Mouse (Mus musculus): ENCODE data around the gene Slamf9. TPM values are rescaled to one million over a fixed set of nuclear protein-coding genes. Genes with fewer than 3 reads are reported as not detected.

The Slamf9 gene
- polyA plus RNA-seq, 2 experiments, result 0.49 to 0.51 TPM

DNA sequence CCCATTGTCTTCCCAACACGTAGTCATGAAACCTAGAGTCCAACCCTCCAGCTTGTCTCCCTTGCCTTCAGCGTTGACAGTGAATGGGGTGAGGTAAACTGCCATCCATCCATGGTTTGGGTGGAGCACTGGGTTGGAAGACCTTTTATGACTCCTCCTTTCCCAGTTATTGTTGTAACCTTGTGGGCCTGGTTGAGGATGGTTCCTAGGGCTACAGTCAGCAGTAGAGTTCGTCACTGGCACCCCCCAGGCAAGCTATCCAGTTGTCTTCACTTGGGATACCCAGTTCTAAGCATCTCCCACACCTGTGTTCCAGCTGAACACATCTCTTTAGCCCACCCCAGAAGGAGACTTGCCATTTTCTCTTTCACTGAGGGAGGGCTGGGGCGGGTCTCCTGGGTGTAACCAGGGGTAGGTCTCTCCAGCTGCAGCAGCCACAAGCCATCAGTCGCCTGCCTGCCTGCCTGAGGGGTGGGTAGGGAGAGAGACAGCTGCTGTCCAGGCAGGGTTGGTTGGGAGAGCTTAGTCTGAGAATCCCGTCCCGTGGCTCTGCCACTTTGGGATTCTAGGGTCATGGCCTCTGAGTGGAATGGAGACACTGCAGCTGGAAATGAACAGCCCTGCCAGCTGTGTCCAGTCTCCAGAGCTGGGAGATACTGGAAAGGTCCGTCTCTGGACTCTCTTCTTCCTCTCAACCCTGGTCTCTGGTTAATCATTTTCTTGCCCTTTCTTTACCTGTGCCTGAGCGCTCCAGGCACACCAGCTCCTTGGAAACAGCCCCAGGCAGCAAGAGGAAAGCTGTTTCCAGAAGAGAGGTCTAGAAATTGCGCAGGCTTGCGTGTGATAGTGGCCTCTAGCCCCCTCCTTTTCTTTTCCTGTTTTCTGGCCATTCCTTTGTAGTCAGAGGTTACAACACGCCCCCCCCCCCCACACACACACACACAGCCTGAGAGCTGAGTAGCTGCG lies 27.3 kb downstream of the Slamf9 start:
- peaks cover 38% of the 10 kb centered on the region for H3K4me1 ChIP-seq (ENCODE audit: control insufficient read depth, insufficient read depth, low read length)
- peak overlapping the region; percentile 25; the same call in 1 of the 2 replicates for H3K9ac ChIP-seq (ENCODE audit: low read depth, low read length, severe bottlenecking)
- H3K27me3 ChIP-seq (ENCODE audit: control insufficient read depth, insufficient read depth, low read length), result 0 out of 2 replicates have a peak, but pooled peaks cover 5% of the 10 kb centered on the region
- peak overlapping the region; percentile 10; the same call in 1 of the 2 replicates for H3K4me3 ChIP-seq (replicated peaks; ENCODE audit: low read length)
- peak overlapping the region; percentile 71 for H3K4me2 ChIP-seq (replicated peaks; ENCODE audit: low read depth, low read length, severe bottlenecking)
- TF ChIP-seq POLR2A (IDR thresholded peaks at IDR 0.05; ENCODE audit: borderline replicate concordance, extremely low read depth, insufficient read depth, insufficient read length), result no peak
- H3K27ac ChIP-seq (replicated peaks; ENCODE audit: low read depth, low read length), result 0 out of 2 replicates have a peak overlapping the region, but pooled peaks have one; percentile 33
- H3K36me3 ChIP-seq (ENCODE audit: control insufficient read depth, insufficient read depth, low read length), result peaks cover 16% of the 10 kb centered on the region; the same call in 1 of the 2 replicates
- ATAC-seq (ENCODE audit: low FRiP score, low read depth) (0 out of 2 replicates have a peak, but pooled peaks have one; percentile 6), DNase-seq (ENCODE audit: low spot score) (no peak)
- no peaks in the 10 kb centered on the region for H3K9me3 ChIP-seq (ENCODE audit: control insufficient read depth, low read length)
- 32% methylated on average over 13 of the region's 13 CpGs for WGBS

DNA sequence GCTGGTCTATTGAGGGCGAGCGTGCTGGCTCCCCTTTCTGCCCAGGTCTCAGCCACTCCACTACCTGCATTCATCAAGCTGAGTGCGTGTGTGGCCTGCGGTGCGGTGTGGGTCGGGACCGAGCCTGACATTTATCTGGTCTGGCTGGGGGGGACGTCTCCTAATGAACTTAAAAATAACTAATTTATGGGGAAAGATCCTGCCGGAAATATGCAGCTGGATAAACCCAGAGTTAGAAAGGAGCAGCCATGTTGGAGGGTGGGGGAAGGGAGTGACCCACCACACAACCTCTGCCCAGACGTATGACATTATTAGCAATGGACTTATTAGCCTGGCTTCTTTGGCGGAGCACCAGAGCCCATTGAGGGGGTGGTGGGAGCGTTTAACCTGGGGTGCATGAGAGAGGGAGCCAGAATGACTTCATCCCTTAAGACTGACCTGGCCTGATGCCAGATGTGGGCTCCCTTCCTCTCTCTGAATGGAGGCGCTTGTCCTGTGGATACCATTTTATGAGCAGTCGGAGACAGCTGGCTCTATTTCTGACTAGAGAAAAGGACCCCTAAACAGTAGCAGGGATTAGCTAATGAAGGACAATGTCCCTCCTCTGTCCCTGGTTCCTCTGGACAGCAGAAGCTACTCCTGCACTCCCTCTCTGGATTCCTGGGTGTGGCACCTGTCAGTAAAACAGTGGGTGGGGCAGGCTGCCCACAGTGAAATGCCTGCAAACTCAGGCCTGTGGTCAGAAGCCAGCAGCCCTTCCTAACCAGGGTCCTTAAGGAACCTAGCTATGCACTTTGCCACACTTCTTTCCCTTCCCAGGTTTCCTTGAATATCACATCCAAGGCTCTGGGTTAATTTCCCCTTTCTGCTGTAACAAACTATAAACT lies 28.2 kb downstream of the Slamf9 start:
- Histone ChIP-seq H3K27ac (replicated peaks; ENCODE audit: low read depth, low read length) (peak overlapping the region; percentile 43; the same call in 1 of the 2 replicates), H3K4me1 (ENCODE audit: control insufficient read depth, insufficient read depth, low read length) (peaks cover 38% of the 10 kb centered on the region), H3K27me3 (ENCODE audit: control insufficient read depth, insufficient read depth, low read length) (0 out of 2 replicates have a peak, but pooled peaks cover 5% of the 10 kb centered on the region), H3K9ac (ENCODE audit: low read depth, low read length, severe bottlenecking) (peak overlapping the region; percentile 25; the same call in 1 of the 2 replicates), H3K4me3 (replicated peaks; ENCODE audit: low read length) (peak overlapping the region; percentile 10), H3K9me3 (ENCODE audit: control insufficient read depth, low read length) (no peaks in the 10 kb centered on the region), H3K4me2 (replicated peaks; ENCODE audit: low read depth, low read length, severe bottlenecking) (peak overlapping the region; percentile 71), H3K36me3 (ENCODE audit: control insufficient read depth, insufficient read depth, low read length) (peaks cover 7% of the 10 kb centered on the region; the same call in 1 of the 2 replicates)
- ATAC-seq (ENCODE audit: low FRiP score, low read depth) (peak; percentile 8; the same call in 1 of the 2 replicates), DNase-seq (ENCODE audit: low spot score) (peak; percentile 75)
- WGBS, result 30% methylated on average over 14 of the region's 14 CpGs
- no peak for TF ChIP-seq POLR2A (IDR thresholded peaks at IDR 0.05; ENCODE audit: borderline replicate concordance, extremely low read depth, insufficient read depth, insufficient read length)

DNA sequence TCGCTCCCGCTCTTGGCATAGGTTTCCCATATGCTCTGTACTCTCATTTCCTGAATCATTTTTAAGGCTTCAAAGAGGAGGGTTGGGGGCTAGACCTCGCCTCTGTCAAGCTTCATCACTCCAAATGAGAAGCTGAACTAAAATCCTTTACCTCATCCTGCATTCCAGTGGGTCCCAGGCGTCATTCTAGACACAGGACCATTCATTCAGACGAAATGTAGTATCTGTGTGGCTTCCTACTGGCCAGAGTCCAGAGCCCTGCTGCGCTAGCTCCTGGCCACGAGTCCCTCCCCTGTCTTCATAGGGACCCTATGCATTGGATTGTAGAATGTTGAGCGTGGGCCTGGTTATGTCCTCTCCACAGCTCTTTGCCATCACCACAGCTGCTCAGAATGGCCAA lies 29.6 kb downstream of the Slamf9 start:
- H3K27ac ChIP-seq (replicated peaks; ENCODE audit: low read depth, low read length), result no peak overlapping the region
- TF ChIP-seq POLR2A (IDR thresholded peaks at IDR 0.05; ENCODE audit: borderline replicate concordance, extremely low read depth, insufficient read depth, insufficient read length), result no peak
- H3K4me3 ChIP-seq (replicated peaks; ENCODE audit: low read length), result no peak overlapping the region
- peaks cover 38% of the 10 kb centered on the region for H3K4me1 ChIP-seq (ENCODE audit: control insufficient read depth, insufficient read depth, low read length)
- 0 out of 2 replicates have a peak, but pooled peaks cover 5% of the 10 kb centered on the region for H3K27me3 ChIP-seq (ENCODE audit: control insufficient read depth, insufficient read depth, low read length)
- 73% methylated on average over 8 of the region's 8 CpGs for WGBS
- peaks cover 5% of the 10 kb centered on the region; the same call in 1 of the 2 replicates for H3K36me3 ChIP-seq (ENCODE audit: control insufficient read depth, insufficient read depth, low read length)
- no peak for DNase-seq (ENCODE audit: low spot score)
- no peaks in the 10 kb centered on the region for H3K9me3 ChIP-seq (ENCODE audit: control insufficient read depth, low read length)
- H3K4me2 ChIP-seq (replicated peaks; ENCODE audit: low read depth, low read length, severe bottlenecking), result no peak overlapping the region
- H3K9ac ChIP-seq (ENCODE audit: low read depth, low read length, severe bottlenecking), result no peak overlapping the region
- no peak for ATAC-seq (ENCODE audit: low FRiP score, low read depth)

DNA sequence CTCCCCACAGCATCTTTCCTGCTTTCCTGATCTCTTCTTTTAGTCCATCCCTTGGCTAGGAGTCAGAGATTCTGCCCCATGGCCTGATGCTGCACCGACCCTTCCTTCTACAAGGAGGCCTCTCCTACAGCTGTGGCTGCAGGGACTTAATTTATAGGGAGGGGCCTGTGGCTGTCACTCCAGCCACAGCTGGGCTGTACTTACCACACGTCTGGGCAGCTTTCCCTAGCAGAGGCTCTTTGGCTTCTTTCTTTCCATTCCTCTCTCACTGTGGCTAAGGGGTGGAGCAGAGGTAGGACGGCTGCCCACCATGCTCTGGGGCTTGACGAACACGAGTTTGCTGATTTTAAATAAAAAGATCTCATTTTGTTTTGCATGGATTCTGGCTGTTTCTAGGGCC lies 31.8 kb downstream of the Slamf9 start:
- Histone ChIP-seq H3K4me2 (replicated peaks; ENCODE audit: low read depth, low read length, severe bottlenecking) (no peak overlapping the region), H3K27ac (replicated peaks; ENCODE audit: low read depth, low read length) (no peak overlapping the region), H3K4me1 (ENCODE audit: control insufficient read depth, insufficient read depth, low read length) (peaks cover 29% of the 10 kb centered on the region), H3K27me3 (ENCODE audit: control insufficient read depth, insufficient read depth, low read length) (no peaks in the 10 kb centered on the region), H3K9ac (ENCODE audit: low read depth, low read length, severe bottlenecking) (no peak overlapping the region), H3K9me3 (ENCODE audit: control insufficient read depth, low read length) (no peaks in the 10 kb centered on the region), H3K36me3 (ENCODE audit: control insufficient read depth, insufficient read depth, low read length) (peaks cover 5% of the 10 kb centered on the region; the same call in 1 of the 2 replicates), H3K4me3 (replicated peaks; ENCODE audit: low read length) (no peak overlapping the region)
- WGBS, result 39% methylated on average over 5 of the region's 5 CpGs
- DNase-seq (ENCODE audit: low spot score), result peak; percentile 48
- peak; percentile 21; the same call in 1 of the 2 replicates for ATAC-seq (ENCODE audit: low FRiP score, low read depth)
- no peak for TF ChIP-seq POLR2A (IDR thresholded peaks at IDR 0.05; ENCODE audit: borderline replicate concordance, extremely low read depth, insufficient read depth, insufficient read length)

Measured in limb, embryonic 14.5 days (tissue).